Mouse (Mus musculus): Measurements from ENCODE around the gene Endog.

The Endog gene

GRCm38 (mm10) chr2:30211408-30212168 is 40.3 kb downstream of the Endog start:
- no peak for DNase-seq (ENCODE audit: low read depth, low spot score)

GRCm38 (mm10) chr2:30212169-30212545 is 40.9 kb downstream of the Endog start:
- DNase-seq (ENCODE audit: low read depth, low spot score) = no peak

- no peak for DNase-seq (ENCODE audit: low read depth, low spot score)
These were observed 41.7 kb downstream of the Endog start for GRCm38 (mm10) chr2:30212951-30213350.

GRCm38 (mm10) chr2:30214745-30215144 is 43.5 kb downstream of the Endog start:
- no peak for DNase-seq (ENCODE audit: low read depth, low spot score)

GRCm38 (mm10) chr2:30215493-30215892 is 44.2 kb downstream of the Endog start:
- DNase-seq (ENCODE audit: low read depth, low spot score) = no peak

GRCm38 (mm10) chr2:30216293-30216692 is 45.0 kb downstream of the Endog start:
- DNase-seq (ENCODE audit: low read depth, low spot score) = no peak

Measured in forelimb bud, embryonic 11.5 days (tissue).